Mouse (Mus musculus) adrenal gland, adult 18-20 months (tissue): ENCODE data around the gene Rnf215. TPM values are rescaled to one million over a fixed set of nuclear protein-coding genes. Genes with fewer than 3 reads are reported as not detected.
A peak's percentile ranks its signal among the peaks of the same experiment; 100 is the strongest.
"Not testable (repeated sequence)": the region's sequence is repeated elsewhere in the genome, so short reads cannot be mapped to it uniquely, and the experiment has no call there.

Source experiments
- DNase-seq, 2 experiments: peaks; one replicate each; pipeline ENCODE4 v3.0.0; 2021 to 2022; ENCODE audit warnings: low spot score in 2 of 2
- long read RNA-seq, 2 experiments: library from polyadenylated mRNA; stranded (forward); transcript quantifications; one replicate each; pipeline ENCODE4 v2.0.0; 2021
- total RNA-seq, 2 experiments: library from RNA; stranded (reverse); gene quantifications; 1 replicate in 1 of 2; 2 replicates in 1 of 2; pipeline ENCODE4 v1.2.3; 2021

Rnf215 gene
- total RNA-seq, result 10 to 100 TPM; 22.7 to 23.7 TPM
- long read RNA-seq, experiment 1, transcript Rnf215-201 (9 exons, 1,874 nt), result major isoform, 15 of 24 reads
- long read RNA-seq, experiment 1, partial matches to known transcripts, result 2 of 24 reads
- long read RNA-seq, experiment 1, other reads (novel, unspliced or antisense), result 7 of 24 reads
- long read RNA-seq, experiment 2, transcript Rnf215-201 (9 exons, 1,874 nt), result major isoform, 69 of 89 reads
- long read RNA-seq, experiment 2, partial matches to known transcripts, result 6 of 89 reads
- long read RNA-seq, experiment 2, other reads (novel, unspliced or antisense), result 14 of 89 reads

GRCm38 (mm10) chr11:4134986-4135935 lies at the start of gene Rnf215:
TSS of gene Rnf215 (plus strand) at chr11:4135202.
- DNase-seq, result peak; percentile 91 to 96

GRCm38 (mm10) chr11:4086246-4086645 lies 48.8 kb upstream of the Rnf215 start:
- no peak for DNase-seq

DNA sequence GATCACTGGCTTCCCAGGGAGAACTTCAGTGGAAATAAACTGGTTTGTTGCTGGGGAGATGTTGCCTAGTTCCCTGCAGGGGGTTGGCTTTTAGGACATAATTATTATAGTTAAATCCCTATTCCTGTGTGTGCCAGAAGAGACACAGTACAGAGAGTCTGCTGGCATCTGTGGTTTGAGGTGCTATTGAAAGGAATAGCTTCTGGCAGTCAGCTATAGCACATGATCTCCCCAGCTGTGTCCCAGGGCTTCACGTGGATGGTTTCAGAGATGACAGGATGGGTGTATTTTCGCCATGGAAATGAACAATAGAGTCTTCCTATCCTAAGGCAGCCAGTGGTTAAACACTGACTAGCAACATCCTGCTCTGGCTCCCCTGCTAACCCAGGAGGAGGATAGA lies 47.7 kb upstream of the Rnf215 start:
- DNase-seq, result no peak

DNA sequence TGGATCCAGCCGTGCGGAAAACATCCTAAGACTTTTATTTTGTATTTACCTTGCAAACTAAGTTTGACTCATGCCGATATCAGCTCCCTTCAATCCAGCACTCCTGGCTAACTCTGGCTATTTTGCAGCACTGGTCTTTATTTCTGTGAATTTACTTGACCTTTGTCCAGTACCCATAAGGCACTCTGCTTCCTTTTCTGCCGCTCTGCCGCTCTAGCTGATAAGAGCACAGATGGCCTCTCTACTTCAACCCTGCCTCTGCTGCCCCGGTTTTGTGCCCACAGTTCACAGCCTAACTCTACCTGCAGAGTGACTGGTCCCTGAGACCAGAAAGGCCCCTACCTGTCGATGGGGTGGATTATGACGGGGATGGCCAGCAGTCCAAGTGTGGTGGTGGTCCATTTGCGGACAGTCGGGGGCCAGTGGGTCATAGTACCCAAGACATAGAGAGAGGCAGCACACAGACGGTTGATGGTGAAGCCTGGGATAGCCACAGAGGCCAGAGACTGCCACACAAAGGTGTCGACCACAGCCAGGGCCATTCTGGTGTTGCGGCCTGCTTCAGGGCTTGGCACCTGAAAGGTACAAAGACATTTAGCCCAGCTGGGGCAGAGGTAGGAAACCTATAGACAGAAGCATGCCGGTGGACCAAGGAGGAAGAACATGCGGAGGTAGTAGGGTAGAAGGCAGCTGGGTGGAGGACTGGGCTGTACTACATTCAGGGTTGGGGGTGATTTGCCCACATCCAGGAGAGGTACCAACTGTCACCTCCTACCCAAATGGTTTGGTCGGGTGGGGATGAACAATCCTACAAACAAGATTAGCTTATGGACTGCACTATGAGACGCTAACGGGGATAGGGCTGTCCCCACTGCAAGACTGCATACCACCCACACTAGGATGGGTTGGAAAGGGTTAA lies 41.3 kb upstream of the Rnf215 start:
- no peak for DNase-seq

- peak; percentile 64 to 69 for DNase-seq
Observed at GRCm38 (mm10) chr11:4094378-4095170, 40.4 kb upstream of the Rnf215 start.

GRCm38 (mm10) chr11:4095171-4096053 lies 39.6 kb upstream of the Rnf215 start, which contains the start of gene Mtfp1:
TSS of gene Mtfp1 (minus strand) at chr11:4095445.
- peak; percentile 42 to 52 for DNase-seq

- peak; percentile 92 to 94 for DNase-seq
Observed at GRCm38 (mm10) chr11:4096054-4096984, 38.7 kb upstream of the Rnf215 start.

DNA sequence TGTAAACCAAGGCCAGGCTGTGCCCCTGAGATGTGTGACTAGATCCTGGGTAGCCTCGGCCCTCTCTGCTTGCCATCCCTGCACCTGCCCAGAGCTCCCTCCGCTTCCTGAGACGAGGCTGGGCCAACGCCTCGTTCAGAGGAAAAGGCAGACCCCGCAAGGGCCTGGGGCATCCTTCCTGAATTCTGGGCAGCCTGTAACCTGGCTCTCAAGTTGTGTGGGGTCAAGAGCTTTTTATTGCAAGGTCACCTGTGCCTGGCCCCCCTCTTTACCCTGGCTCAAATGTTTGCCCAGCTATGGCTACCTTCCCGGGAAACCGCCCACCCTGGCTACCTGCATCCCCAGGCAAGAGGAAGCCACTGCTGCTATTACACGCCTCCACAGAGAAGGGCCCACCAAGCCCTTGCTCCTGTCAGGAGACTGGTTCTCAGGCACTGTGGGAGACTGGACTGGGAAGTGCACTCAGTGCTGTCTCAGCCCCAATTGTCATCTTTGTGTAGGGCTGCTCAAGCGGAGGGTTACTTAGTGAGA lies 37.8 kb upstream of the Rnf215 start:
- no peak for DNase-seq

DNA sequence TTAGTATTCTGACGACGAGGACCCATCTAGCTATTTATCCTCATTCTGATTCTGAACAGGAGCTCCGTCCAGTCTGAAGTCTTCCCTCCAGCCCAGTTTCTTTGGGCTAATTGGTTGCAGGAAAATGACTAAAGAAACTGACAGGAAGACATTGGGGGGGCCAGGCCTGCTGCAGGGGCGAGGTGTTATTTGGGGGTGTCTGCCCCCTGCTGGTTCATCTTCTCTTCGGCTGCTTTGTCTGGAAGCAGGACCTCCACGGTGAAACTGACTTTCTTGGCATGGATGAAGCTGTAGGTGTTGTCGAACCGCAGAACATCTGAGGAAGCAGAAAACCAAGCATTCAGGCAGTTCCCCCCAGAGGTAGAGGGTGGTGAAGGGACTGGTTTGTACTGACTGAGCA lies 36.9 kb upstream of the Rnf215 start:
- no peak for DNase-seq

- no peak for DNase-seq
Observed at GRCm38 (mm10) chr11:4098816-4099215, 36.2 kb upstream of the Rnf215 start.

GRCm38 (mm10) chr11:4099447-4099846 lies 35.6 kb upstream of the Rnf215 start:
- DNase-seq, result no peak

DNA sequence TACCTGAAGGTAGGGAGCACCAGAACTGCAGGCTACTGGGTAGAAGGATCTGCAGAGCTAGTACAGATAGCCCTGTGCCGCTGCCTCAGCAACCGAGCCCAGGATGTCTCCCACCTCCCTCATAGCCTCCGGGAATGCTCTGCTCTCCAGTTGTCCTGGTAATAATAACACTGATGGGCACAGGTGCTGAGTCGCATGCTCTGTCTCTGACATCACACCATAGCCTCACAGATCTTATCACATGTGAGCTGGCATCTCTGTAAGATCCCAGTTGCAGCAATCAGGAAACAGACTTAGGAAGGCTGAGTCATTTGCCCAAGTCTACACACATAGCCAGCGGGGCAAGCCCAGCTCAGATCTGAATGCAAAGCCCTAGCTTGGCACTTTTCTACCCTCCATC lies 33.2 kb upstream of the Rnf215 start:
- DNase-seq, result no peak

- DNase-seq, result no peak
Observed at GRCm38 (mm10) chr11:4103522-4103921, 31.5 kb upstream of the Rnf215 start.

DNA sequence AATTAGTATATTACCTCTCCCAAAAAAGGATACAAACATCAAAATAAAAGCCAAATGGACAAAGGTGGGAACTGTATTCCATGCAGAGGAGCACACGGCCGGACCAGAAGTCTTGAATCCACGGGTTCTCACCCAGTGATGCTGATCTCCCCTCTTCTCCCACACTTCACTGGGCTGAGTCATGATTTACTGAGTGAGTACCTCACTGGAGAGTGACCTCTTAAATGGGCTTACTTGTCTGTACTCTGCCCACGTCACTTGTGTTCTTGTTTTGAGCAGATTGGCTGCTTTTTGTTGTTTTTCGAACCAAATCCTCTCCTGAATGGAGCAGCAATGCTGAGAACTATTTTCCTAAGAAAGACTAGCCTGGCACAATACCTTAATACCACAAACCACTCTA lies 30.0 kb upstream of the Rnf215 start:
- DNase-seq, result no peak

GRCm38 (mm10) chr11:4105444-4105843 lies 29.6 kb upstream of the Rnf215 start:
- no peak for DNase-seq

GRCm38 (mm10) chr11:4107901-4108300 lies 27.1 kb upstream of the Rnf215 start:
- DNase-seq, result not testable (repeated sequence)

GRCm38 (mm10) chr11:4108691-4109090 lies 26.3 kb upstream of the Rnf215 start:
- DNase-seq, result no peak

- DNase-seq, result no peak
Observed at GRCm38 (mm10) chr11:4112033-4112432, 23.0 kb upstream of the Rnf215 start.
